Mouse (Mus musculus) embryonic facial prominence, embryonic 13.5 days (tissue): ENCODE data around the gene Dynll1. TPM values are rescaled to one million over a fixed set of nuclear protein-coding genes. Genes with fewer than 3 reads are reported as not detected.

Experiments
- ATAC-seq: fragments of 200-750 bp; cut with Nextera tagmentation; 2 replicates; pipeline ENCODE4 v1.8.0; 2017; ENCODE audit warnings: low read depth; ENCODE audit not compliant: insufficient number of reproducible peaks, insufficient read depth, low FRiP score, low TSS enrichment
- H3K27ac ChIP-seq: fragments of 300-500 bp; sonication (generic); 2 replicates; pipeline ENCODE4 v1.5.1; 2015; ENCODE audit warnings: moderate library complexity, mild to moderate bottlenecking, inconsistent platforms
- H3K27me3 ChIP-seq: fragments of 300-500 bp; sonication (generic); 2 replicates; pipeline ENCODE4 v1.6.1; 2015; ENCODE audit warnings: mild to moderate bottlenecking, inconsistent platforms
- H3K36me3 ChIP-seq: fragments of 300-500 bp; sonication (generic); 2 replicates; pipeline ENCODE4 v1.6.1; 2015; ENCODE audit warnings: mild to moderate bottlenecking, inconsistent platforms
- H3K4me1 ChIP-seq: fragments of 300-500 bp; sonication (generic); 2 replicates; pipeline ENCODE4 v1.6.1; 2015; ENCODE audit warnings: inconsistent platforms
- H3K4me2 ChIP-seq: fragments of 300-500 bp; sonication (generic); 2 replicates; pipeline ENCODE4 v1.6.1; 2015; ENCODE audit warnings: moderate library complexity, mild to moderate bottlenecking, inconsistent platforms
- H3K4me3 ChIP-seq: fragments of 300-500 bp; sonication (generic); 2 replicates; pipeline ENCODE4 v1.5.1; 2015; ENCODE audit warnings: mild to moderate bottlenecking, inconsistent platforms
- H3K9ac ChIP-seq: fragments of 300-500 bp; sonication (generic); 2 replicates; pipeline ENCODE4 v1.6.1; 2015; ENCODE audit warnings: mild to moderate bottlenecking, inconsistent platforms
- H3K9me3 ChIP-seq: fragments of 300-500 bp; sonication (generic); 2 replicates; pipeline ENCODE4 v1.6.1; 2016; ENCODE audit warnings: inconsistent platforms
- WGBS: fragments of 180-500 bp; shearing (Covaris S2); methylation state at CpG from one replicate; pipeline ENCODE4 v1.1.7; 2015; ENCODE audit warnings: mixed read lengths; 5-methylcytosine and 5-hydroxymethylcytosine counted together
- polyA plus RNA-seq: library from polyadenylated mRNA; unstranded; fragments of >200 nt; fragmentation: Nextera tagmentation; extraction: Ambion mirVana; gene quantifications from 2 replicates; pipeline ENCODE4 v1.2.1, GENCODE M21; 2015

The Dynll1 gene
- polyA plus RNA-seq, 1 experiment from 2014 or later = 1,732 TPM

DNA sequence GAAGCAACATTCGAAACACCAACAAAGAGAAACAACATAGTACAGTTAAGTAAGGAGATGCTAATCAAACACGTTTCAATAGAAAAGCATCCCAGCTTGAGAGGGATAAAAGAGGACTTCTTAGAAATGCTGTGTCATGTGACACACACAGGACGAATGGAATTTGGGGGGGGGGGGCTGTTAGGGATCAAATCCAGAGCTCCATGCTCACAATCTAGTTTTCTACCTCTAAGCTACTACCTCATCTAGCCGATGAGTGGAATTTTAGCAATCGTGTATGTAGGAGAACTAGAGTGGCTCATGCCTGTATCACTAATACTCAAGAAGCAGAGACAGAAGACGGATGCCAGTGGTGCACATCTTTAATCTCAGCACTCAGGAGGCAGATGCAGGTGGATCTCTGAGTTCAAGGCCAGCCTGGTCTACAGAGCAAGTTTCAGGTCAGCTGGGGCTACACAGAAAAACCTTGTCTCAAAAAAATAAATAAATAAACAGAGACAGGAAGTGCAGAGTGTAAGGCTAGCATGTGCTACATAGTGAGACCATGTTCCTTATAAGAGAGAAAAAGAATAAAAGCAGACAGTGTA, 27.2 kb downstream of the Dynll1 start:
- WGBS = 71% methylated on average over 6 of the region's 6 CpGs
- H3K4me3 ChIP-seq = peak overlapping the region; percentile 100; the same call in 1 of the 2 replicates

GRCm38 (mm10) chr5:115272812-115273548, 27.8 kb downstream of the Dynll1 start, which contains the start of gene Rnf10:
Gene Rnf10, minus strand, starts transcription at chr5:115272898.
- Histone ChIP-seq H3K9ac (peak within 1 kb of the TSS; percentile 99), H3K4me2 (peak within 1 kb of the TSS; percentile 89), H3K36me3 (peaks cover 23% of the 10 kb centered on the region), H3K9me3 (no peaks in the 10 kb centered on the region), H3K4me3 (peak within 1 kb of the TSS; percentile 100), H3K27me3 (no peaks in the 10 kb centered on the region), H3K27ac (peak within 1 kb of the TSS; percentile 83), H3K4me1 (peaks cover 35% of the 10 kb centered on the region)
- WGBS = 17% methylated on average over 24 of the region's 26 CpGs
- peak; percentile 72 for ATAC-seq

More for the DNA sequence above, 27.2 kb downstream of the Dynll1 start:
- H3K9ac ChIP-seq = no peak overlapping the region
- peak overlapping the region; percentile 89 for H3K4me2 ChIP-seq
- no peaks in the 10 kb centered on the region for H3K9me3 ChIP-seq
- ATAC-seq = no peak
- H3K36me3 ChIP-seq = peaks cover 16% of the 10 kb centered on the region
- H3K27me3 ChIP-seq = no peaks in the 10 kb centered on the region
- H3K27ac ChIP-seq = no peak overlapping the region
- peaks cover 29% of the 10 kb centered on the region for H3K4me1 ChIP-seq

- H3K4me1 ChIP-seq = peaks cover 35% of the 10 kb centered on the region
- no peaks in the 10 kb centered on the region for H3K9me3 ChIP-seq
- peak overlapping the region; percentile 83 for H3K27ac ChIP-seq
- H3K27me3 ChIP-seq = no peaks in the 10 kb centered on the region
- peak overlapping the region; percentile 89 for H3K4me2 ChIP-seq
- H3K9ac ChIP-seq = peak overlapping the region; percentile 99
- peaks cover 23% of the 10 kb centered on the region for H3K36me3 ChIP-seq
- 0 out of 2 replicates have a peak, but pooled peaks have one; percentile 20 for ATAC-seq
- H3K4me3 ChIP-seq = peak overlapping the region; percentile 100
- under 1% methylated on average over 72 of the region's 77 CpGs for whole genome bisulfite sequencing
Observed at GRCm38 (mm10) chr5:115271931-115272811, 28.6 kb downstream of the Dynll1 start.

- Histone ChIP-seq H3K9me3 (no peaks in the 10 kb centered on the region), H3K4me2 (peak overlapping the region; percentile 89), H3K36me3 (peaks cover 34% of the 10 kb centered on the region), H3K27me3 (no peaks in the 10 kb centered on the region), H3K9ac (0 out of 2 replicates have a peak overlapping the region, but pooled peaks have one; percentile 27), H3K27ac (no peak overlapping the region), H3K4me3 (peak overlapping the region; percentile 100; the same call in 1 of the 2 replicates), H3K4me1 (peaks cover 41% of the 10 kb centered on the region)
- WGBS = 97% methylated on average over 1 of the region's 1 CpGs
- ATAC-seq = no peak
Observed at GRCm38 (mm10) chr5:115269969-115270368, 30.8 kb downstream of the Dynll1 start.

GRCm38 (mm10) chr5:115268266-115268665, 32.5 kb downstream of the Dynll1 start:
- no peak for ATAC-seq
- Histone ChIP-seq H3K9me3 (no peaks in the 10 kb centered on the region), H3K27ac (no peak overlapping the region), H3K9ac (no peak overlapping the region), H3K36me3 (peaks cover 34% of the 10 kb centered on the region), H3K4me1 (peaks cover 39% of the 10 kb centered on the region), H3K27me3 (no peaks in the 10 kb centered on the region), H3K4me3 (no peak overlapping the region), H3K4me2 (no peak overlapping the region)
- WGBS = 74% methylated on average over 3 of the region's 3 CpGs

DNA sequence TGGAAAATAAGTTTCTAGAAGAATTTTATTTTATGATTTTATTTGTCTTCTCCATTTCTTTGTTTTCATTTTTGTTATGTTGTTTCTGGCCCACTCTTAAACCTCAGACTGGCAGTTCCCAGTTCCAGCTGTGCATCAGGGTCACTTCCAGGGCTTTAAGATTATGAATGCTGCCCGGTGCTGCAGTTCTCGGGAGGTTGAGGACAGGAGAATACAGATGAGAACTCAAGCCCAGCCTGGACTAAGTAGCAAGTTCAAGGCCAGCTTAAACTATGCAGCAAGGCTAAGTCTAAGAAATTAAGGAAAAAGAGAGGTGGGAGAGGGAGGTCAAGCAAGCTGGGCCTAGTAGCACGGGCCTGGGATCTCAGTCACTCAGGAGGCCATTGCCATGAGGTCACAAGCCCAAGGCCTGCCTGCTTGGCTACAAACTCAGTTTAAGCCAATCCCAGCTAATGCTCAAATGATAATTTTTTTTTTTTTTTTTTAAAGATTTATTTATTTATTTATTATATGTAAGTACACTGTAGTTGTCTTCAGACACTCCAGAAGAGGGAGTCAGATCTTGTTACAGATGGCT, 33.2 kb downstream of the Dynll1 start:
- WGBS = 85% methylated on average over 3 of the region's 3 CpGs

GRCm38 (mm10) chr5:115266787-115267468, 33.9 kb downstream of the Dynll1 start:
- H3K4me2 ChIP-seq = no peak overlapping the region
- H3K27ac ChIP-seq = no peak overlapping the region
- H3K9me3 ChIP-seq = no peaks in the 10 kb centered on the region
- peaks cover 37% of the 10 kb centered on the region for H3K4me1 ChIP-seq
- peaks cover 46% of the 10 kb centered on the region for H3K36me3 ChIP-seq
- H3K9ac ChIP-seq = no peak overlapping the region
- H3K4me3 ChIP-seq = no peak overlapping the region
- no peaks in the 10 kb centered on the region for H3K27me3 ChIP-seq
- WGBS = 89% methylated on average over 8 of the region's 8 CpGs
- no peak for ATAC-seq

More for the DNA sequence above, 33.2 kb downstream of the Dynll1 start:
- Histone ChIP-seq H3K9ac (no peak overlapping the region), H3K4me3 (no peak overlapping the region), H3K36me3 (peaks cover 41% of the 10 kb centered on the region), H3K9me3 (no peaks in the 10 kb centered on the region), H3K4me1 (peaks cover 37% of the 10 kb centered on the region), H3K27me3 (no peaks in the 10 kb centered on the region), H3K4me2 (no peak overlapping the region), H3K27ac (no peak overlapping the region)
- ATAC-seq = no peak

DNA sequence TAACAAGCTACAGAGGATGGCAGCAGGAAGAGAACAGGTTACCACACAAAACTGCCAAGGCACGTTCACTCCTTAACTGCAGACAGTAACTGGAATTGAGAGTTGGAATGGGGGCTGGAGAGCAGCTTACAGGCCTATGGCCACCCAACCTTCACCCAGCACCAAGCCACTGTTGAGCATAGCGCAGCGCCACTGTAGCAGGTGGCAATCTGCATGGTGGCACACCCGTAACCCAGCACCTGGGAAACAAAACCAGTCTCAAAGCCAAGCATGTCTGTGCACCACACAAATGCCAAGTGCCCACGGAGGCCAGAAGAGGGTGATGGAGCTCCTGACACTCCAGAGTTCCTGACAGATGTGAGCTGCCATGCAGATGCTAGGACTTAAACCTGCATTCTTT, 34.5 kb downstream of the Dynll1 start:
- Histone ChIP-seq H3K27me3 (no peaks in the 10 kb centered on the region), H3K9ac (0 out of 2 replicates have a peak overlapping the region, but pooled peaks have one; percentile 44), H3K27ac (no peak overlapping the region), H3K9me3 (no peaks in the 10 kb centered on the region), H3K4me1 (peaks cover 37% of the 10 kb centered on the region), H3K4me3 (no peak overlapping the region), H3K36me3 (peaks cover 46% of the 10 kb centered on the region), H3K4me2 (peak overlapping the region; percentile 3; the same call in 1 of the 2 replicates)
- ATAC-seq = no peak
- 87% methylated on average over 5 of the region's 5 CpGs for WGBS

GRCm38 (mm10) chr5:115262502-115263291, 38.1 kb downstream of the Dynll1 start:
- H3K27ac ChIP-seq = no peak overlapping the region
- WGBS = 81% methylated on average over 14 of the region's 14 CpGs
- no peaks in the 10 kb centered on the region for H3K9me3 ChIP-seq
- peaks cover 53% of the 10 kb centered on the region for H3K36me3 ChIP-seq
- no peak overlapping the region for H3K9ac ChIP-seq
- ATAC-seq = no peak
- no peak overlapping the region for H3K4me2 ChIP-seq
- no peak overlapping the region for H3K4me3 ChIP-seq
- no peaks in the 10 kb centered on the region for H3K27me3 ChIP-seq
- peaks cover 6% of the 10 kb centered on the region; the same call in 1 of the 2 replicates for H3K4me1 ChIP-seq

GRCm38 (mm10) chr5:115261880-115262279, 38.9 kb downstream of the Dynll1 start:
- H3K9ac ChIP-seq = no peak overlapping the region
- peaks cover 61% of the 10 kb centered on the region for H3K36me3 ChIP-seq
- no peak for ATAC-seq
- H3K27me3 ChIP-seq = no peaks in the 10 kb centered on the region
- no peaks in the 10 kb centered on the region for H3K9me3 ChIP-seq
- no peak overlapping the region for H3K27ac ChIP-seq
- H3K4me3 ChIP-seq = no peak overlapping the region
- H3K4me2 ChIP-seq = no peak overlapping the region
- H3K4me1 ChIP-seq = peaks cover 6% of the 10 kb centered on the region; the same call in 1 of the 2 replicates
- 89% methylated on average over 1 of the region's 1 CpGs for WGBS
